Mouse (Mus musculus) left cerebral cortex, adult 18-20 months (tissue): ENCODE data around the gene Bcl7a. TPM values are rescaled to one million over a fixed set of nuclear protein-coding genes. Genes with fewer than 3 reads are reported as not detected.

Experiments
- DNase-seq, 2 experiments: peaks; one replicate each; pipeline ENCODE4 v3.0.0; 2021 to 2022; ENCODE audit warnings: low spot score in 2 of 2, mixed read lengths in 1 of 2
- total RNA-seq, 2 experiments: library from RNA; stranded (reverse); gene quantifications; 2 replicates each; pipeline ENCODE4 v1.2.3; 2021

Gene Bcl7a
- total RNA-seq, 2 experiments from 2014 or later = 66.3 to 70.1 TPM

DNA sequence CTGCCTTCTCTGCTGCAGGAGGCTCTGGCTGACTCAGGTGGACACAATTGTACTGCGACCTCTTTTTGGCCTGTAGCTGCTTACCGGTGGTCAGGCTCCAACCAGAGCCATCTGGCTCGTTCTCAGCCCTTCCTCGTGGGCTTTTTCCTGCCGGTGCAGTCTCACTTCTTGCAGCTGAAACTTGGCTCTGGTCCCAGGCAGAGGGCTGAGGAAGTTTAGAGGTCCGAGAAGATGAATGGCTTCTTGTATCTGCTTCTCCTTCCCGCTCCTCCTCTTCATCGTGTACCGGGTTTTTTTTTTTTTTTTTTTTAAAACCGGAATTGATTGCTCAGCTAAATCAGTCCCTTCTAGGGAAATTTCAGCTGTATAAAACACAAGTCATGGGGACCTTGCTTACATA lies 32.9 kb downstream of the Bcl7a start:
- DNase-seq = peak; percentile 56 to 66

DNA sequence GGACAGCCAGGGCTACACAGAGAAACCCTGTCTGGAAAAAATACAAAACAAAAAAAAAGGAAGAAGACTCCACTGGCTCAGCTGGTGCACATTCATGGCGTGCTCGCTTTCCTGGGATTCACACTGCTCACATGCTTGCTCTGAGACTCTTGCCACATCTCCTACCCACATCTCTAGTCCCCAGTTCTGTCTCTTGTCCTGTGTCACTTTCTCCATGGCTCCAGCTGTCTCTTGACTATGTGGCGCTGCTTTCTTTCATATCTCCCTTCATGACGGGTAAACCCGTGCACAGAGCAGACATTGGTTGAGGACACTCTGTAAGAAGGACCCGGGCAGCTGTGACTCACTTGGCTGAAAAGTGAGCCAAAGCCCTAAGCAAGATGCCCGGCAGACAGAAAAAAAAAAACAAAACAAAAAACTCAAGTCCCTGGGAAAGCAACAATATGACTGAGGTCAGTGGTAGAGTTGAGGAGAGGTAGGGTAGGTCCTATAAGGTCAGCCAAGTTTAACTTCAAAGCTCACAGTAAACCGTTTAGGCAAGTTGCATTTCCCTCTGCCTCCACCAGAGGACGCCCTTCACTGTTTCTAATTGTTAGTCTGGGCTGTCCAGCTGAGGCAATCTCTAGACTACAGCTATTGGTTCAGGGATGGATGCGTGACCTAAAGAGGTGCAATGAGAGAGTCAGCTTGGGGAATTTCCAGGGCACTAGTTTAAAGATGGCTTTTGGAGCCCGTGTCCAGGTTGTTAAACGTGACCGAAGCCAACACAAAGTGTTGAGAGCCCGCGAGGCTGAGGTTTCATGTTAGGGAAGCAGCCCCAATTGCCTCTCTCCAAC lies 33.7 kb downstream of the Bcl7a start:
- DNase-seq = peak; percentile 77 to 81

GRCm38 (mm10) chr5:123378712-123379111 lies 35.1 kb downstream of the Bcl7a start:
- DNase-seq = no peak

GRCm38 (mm10) chr5:123379504-123379931 lies 35.9 kb downstream of the Bcl7a start:
- no peak for DNase-seq

- no peak for DNase-seq
Observed at GRCm38 (mm10) chr5:123381968-123382367, 38.3 kb downstream of the Bcl7a start.

DNA sequence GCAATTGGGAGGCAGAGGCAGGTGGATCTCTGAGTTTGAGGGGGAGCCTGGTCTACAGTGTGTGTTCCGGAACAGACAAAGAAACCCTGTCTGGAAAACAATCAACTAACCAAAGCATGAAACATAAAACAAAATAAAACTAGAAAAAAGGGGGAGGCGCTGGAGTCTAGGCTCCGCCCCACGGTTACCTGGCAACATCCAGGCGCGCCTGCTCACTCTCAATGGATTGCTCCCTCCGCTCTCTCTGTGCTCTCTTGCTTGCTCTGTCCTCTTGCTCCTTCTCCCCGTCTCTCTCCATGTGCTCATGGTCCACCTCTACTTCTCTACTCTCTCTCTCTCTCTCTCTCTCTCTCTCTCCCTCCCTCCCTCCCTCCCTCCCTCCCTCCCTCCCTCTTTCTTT lies 39.1 kb downstream of the Bcl7a start:
- DNase-seq = no peak

DNA sequence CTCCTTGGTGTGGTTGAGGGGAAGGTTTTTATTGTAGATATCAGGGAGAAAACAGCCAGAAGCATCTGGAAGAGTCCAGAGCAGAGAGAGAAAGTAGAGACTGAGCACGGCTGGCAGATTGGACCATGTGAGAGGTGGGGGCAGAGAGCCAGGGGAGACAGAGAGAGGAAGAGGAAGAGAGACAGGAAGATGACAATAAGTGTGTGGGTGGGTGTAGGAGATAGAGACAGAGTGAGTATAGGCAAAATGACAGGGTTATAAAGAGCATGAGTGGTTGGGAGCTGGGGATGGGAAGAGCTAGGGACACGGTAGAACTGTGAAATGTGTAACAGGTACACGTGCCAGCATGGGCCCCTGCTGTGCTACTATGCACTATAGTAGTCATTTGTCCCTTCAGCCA lies 44.8 kb downstream of the Bcl7a start:
- no peak for DNase-seq

DNA sequence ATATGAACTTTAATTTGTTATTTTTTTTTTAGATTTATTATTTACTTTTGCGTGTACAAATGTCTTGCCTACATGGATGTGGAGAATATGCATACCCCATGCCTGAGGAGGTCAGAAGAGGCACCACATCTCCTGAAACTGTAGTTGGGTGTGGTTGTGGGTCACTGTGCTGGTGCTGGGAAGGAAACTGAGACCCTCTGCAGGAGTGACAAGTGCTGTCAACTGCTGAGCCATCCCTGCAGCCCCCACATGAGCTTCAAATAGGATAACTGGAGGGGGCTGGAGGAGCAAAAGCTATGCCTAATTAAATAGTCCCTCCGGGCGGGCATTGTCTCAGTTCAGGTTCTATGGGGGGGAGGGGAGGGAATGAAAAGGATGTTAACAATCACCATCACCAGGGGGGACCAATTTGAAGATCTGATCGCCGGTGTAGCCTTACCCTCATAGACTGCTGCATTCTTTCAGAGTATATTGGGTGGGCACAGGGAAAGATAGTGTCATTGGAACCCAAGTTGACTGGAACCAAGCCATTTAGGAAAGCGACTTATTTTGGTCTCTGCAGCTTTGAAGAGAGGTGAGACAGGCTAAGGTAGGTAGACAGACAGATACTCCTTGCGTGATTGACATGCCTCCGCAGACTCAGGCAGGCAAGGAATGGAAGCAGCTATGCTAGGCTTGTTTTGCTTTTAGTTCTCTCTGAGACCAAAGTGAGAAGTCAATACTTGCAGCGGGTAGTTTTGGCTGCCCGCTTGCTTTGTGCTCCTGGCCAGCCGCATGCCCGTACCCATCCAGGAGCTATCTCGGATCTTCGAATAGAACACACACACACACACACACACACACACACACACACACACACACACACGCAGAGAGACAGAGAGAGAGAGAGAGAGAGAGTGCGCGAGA lies 47.2 kb downstream of the Bcl7a start:
- DNase-seq = no peak

DNA sequence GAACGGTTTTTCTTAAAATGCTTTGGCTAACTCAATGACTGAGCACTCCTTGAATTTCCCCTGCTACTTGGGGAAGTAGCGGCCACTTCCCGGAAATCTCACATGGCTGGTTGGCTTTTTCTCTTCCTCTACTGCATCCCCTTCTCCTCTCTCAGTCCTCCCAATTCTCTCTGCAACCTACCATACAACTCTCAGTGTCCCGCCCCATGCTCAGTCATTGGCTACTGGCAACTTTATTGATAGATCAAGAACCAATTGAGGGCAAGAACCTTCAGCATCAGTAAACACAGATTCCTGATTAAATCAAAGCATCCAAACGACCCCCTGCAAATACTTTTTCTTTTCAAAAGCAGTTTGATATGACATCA lies 47.8 kb downstream of the Bcl7a start:
- DNase-seq = peak; percentile 52

- DNase-seq = no peak
Observed at GRCm38 (mm10) chr5:123393786-123394302, 50.2 kb downstream of the Bcl7a start.

- DNase-seq = peak; percentile 86 to 93
Observed at GRCm38 (mm10) chr5:123394303-123394956, 50.8 kb downstream of the Bcl7a start, which contains the start of gene Mlxip. Mlxip (plus strand) TSS chr5:123394798.

DNA sequence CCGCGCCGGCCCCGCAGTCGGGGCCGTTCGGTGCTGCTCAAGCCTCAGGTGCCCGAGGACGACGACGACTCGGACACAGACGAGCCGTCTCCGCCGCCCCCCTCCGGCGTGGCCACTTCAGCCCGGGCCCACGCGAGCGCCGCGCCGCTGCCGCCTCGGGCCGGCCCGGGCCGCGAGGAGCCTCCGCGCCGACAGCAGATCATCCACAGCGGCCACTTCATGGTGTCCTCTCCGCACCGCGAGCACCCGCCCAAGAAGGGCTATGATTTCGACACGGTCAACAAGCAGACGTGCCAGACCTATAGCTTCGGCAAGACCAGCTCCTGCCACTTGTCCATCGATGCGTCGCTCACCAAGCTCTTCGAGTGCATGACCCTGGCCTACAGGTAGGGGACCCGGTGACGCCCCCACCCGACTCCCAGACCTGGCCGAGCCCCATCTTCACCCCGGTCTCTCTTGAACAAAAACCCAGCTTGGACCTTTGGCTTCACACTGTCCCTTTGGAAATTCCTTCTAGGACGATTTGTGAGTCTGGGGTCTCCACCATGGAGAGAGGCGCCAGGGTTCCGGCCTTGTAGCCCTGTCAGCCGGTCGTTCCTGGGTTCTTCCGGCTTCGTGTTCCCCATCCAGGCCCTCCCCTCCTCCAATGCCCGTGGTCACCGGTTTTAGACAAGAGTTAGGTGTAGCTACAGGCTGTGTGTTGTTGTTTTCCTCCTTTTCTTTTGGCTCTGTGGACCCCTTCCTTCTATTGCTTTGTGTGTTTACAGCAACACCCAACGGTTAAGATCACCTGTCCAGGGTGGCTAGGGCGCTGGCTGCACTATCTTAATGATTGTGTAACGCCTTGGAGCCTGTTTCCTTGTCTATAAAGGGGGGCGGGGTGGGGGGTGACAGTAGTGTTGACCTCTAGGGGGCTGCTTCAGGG lies 51.6 kb downstream of the Bcl7a start:
- no peak for DNase-seq

GRCm38 (mm10) chr5:123396901-123397464 lies 53.3 kb downstream of the Bcl7a start:
- DNase-seq = no peak

DNA sequence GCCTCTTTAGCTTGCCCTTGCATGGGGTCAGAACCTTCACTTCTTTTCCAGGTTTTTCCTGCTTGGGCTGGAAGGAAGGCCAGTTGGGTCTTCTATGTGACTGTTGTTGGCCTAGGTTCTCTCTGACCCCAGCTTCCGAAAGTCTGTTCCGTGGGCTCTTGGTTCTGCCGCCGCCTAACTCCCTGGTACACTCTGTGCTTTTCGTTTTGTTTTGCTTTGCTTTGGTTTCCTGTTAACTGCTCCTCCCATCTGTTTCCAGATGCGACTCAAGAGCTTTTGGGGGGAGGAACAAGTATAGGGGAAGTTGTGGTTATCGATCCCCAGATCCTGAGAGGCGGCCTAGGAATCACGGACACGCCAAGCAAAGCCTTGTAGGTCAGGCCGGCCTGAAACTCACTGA lies 54.2 kb downstream of the Bcl7a start:
- DNase-seq = no peak

DNA sequence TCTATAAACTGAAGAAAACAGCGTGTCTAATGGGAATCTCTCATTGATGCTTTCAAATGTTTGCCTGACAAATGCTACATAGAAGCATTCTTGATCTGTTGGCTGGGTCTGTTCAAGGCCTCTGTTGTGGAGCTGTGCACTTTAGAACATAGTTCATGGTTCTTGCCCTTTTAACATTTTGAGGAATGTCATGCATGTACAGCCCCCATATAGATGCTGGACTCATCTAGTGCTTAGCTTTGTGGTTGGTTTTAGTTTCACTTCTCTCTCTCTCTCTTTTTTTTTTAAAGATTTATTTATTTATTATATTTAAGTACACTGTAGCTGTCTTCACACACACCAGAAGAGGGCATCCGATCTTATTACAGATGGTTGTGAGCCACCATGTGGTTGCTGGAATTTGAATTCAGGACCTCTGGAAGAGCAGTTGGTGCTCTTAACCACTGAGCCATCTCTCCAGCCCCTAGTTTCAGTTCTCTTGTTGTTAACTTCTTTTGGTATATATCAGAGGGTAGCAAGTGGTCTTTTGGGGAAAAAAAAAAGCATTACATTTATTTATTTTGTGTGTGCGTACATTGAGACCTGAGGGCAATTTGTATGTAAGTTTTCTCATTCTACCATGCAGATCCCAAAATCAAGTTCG lies 55.3 kb downstream of the Bcl7a start:
- no peak for DNase-seq

- DNase-seq = no peak
Observed at GRCm38 (mm10) chr5:123404480-123404879, 60.8 kb downstream of the Bcl7a start.

GRCm38 (mm10) chr5:123406952-123407351 lies 63.3 kb downstream of the Bcl7a start:
- DNase-seq = no peak

DNA sequence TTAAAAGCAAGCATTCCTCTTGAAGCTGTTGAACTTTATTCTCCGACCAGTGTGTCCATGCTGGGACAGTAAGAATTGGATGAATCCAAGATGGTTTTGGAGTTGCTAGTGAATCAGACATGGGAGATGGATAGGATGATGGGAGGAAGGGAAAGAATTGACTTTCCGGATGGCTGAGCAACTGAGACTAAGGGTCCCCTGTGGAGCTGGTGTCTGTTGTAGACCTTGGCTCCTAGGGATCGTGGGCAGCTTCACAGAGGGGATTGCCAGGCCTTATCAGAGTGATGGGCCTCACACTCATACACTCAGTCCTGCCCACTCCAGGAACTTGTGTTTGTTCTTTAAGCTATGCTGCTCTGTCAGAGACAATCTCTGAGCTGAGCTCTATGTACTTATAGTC lies 64.5 kb downstream of the Bcl7a start:
- no peak for DNase-seq

DNA sequence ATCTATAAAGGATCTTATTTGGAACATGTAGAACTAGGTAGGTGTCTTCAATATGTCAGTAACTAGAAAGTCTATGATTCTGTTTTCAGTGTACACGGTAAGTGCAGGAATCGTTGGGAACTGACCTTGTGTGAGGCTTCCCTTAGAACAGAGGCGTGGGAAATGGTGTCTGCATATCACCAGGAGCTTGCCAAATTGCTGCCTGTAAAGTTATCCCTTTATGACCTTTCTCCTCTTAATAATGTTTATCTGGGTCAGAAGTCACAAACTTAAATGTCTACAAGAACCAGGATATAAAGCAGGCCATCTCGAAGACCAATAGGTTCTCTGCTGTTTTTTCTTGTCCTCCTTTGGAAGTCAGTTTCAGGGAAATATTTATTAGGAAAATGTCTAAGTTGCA lies 68.6 kb downstream of the Bcl7a start:
- DNase-seq = no peak
